Mouse (Mus musculus): ENCODE results near the gene Slc29a3. TPM values are rescaled to one million over a fixed set of nuclear protein-coding genes. Genes with fewer than 3 reads are reported as not detected.
"Not testable (repeated sequence)": the region's sequence is repeated elsewhere in the genome, so short reads cannot be mapped to it uniquely, and the experiment has no call there.

Slc29a3 gene
- polyA plus RNA-seq, 1 experiment = 4.4 TPM

DNA sequence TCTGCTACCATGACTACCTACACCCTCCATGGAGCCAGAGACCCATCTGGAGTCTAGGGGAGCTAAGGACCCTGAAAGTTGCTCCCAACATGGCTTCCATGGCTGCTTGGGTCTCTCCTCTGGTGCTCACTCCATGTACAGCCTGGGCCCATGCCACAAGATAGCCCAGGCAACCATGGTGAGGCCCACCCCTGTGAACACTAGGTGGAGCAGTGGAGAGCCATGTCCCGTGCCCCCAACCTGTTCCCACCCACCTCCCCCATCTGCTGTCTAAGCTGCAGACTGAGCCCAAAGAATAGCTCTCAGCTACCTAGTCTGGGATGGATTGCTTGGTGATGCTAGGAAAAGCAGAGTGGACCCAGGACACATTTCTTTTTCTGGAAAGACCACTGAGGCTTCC, 29.2 kb downstream of the Slc29a3 start:
- Histone ChIP-seq H3K4me3 (ENCODE audit: insufficient read depth, poor library complexity, severe bottlenecking) (no peak overlapping the region), H3K79me2 (ENCODE audit: control insufficient read depth, insufficient read depth) (no peaks in the 10 kb centered on the region), H3K27me3 (ENCODE audit: control insufficient read depth, insufficient read depth, insufficient read length) (no peaks in the 10 kb centered on the region), H3K79me3 (ENCODE audit: low read depth) (no peaks in the 10 kb centered on the region), H3ac (ENCODE audit: control insufficient read depth, insufficient read length, low read depth) (no peak overlapping the region), H3K36me3 (ENCODE audit: control insufficient read depth, insufficient read depth) (no peaks in the 10 kb centered on the region)
- TF ChIP-seq MYOD1 (IDR thresholded peaks at IDR 0.05; ENCODE audit: control insufficient read depth, insufficient read length, low read depth) = no peak
- no peak for TF ChIP-seq MYOG (IDR thresholded peaks at IDR 0.05; ENCODE audit: control insufficient read depth, extremely low read depth, insufficient read length)
- no peak for TF ChIP-seq MAX (IDR thresholded peaks at IDR 0.05)
- no peak for TF ChIP-seq CEBPB (IDR thresholded peaks at IDR 0.05; ENCODE audit: low read depth)
- TF ChIP-seq USF1 (IDR thresholded peaks at IDR 0.05; ENCODE audit: low read depth) = no peak
- no peak for TF ChIP-seq CTCF (IDR thresholded peaks at IDR 0.05; ENCODE audit: control insufficient read depth, insufficient read depth, insufficient read length)
- no peak for TF ChIP-seq FOSL1 (IDR thresholded peaks at IDR 0.05; ENCODE audit: insufficient read depth, low read length, poor library complexity, severe bottlenecking)

GRCm38 (mm10) chr10:60721640-60722039, 31.0 kb downstream of the Slc29a3 start:
- Histone ChIP-seq H3K79me3 (ENCODE audit: low read depth) (no peaks in the 10 kb centered on the region), H3ac (ENCODE audit: control insufficient read depth, insufficient read length, low read depth) (no peak overlapping the region), H3K4me3 (ENCODE audit: insufficient read depth, poor library complexity, severe bottlenecking) (no peak overlapping the region), H3K79me2 (ENCODE audit: control insufficient read depth, insufficient read depth) (no peaks in the 10 kb centered on the region), H3K27me3 (ENCODE audit: control insufficient read depth, insufficient read depth, insufficient read length) (no peaks in the 10 kb centered on the region), H3K36me3 (ENCODE audit: control insufficient read depth, insufficient read depth) (no peaks in the 10 kb centered on the region)
- TF ChIP-seq MYOG (IDR thresholded peaks at IDR 0.05; ENCODE audit: control insufficient read depth, extremely low read depth, insufficient read length) = no peak
- no peak for TF ChIP-seq MYOD1 (IDR thresholded peaks at IDR 0.05; ENCODE audit: control insufficient read depth, insufficient read length, low read depth)
- TF ChIP-seq CEBPB (IDR thresholded peaks at IDR 0.05; ENCODE audit: low read depth) = no peak
- TF ChIP-seq CTCF (IDR thresholded peaks at IDR 0.05; ENCODE audit: control insufficient read depth, insufficient read depth, insufficient read length) = no peak
- TF ChIP-seq FOSL1 (IDR thresholded peaks at IDR 0.05; ENCODE audit: insufficient read depth, low read length, poor library complexity, severe bottlenecking) = no peak
- no peak for TF ChIP-seq MAX (IDR thresholded peaks at IDR 0.05)
- no peak for TF ChIP-seq USF1 (IDR thresholded peaks at IDR 0.05; ENCODE audit: low read depth)

- Histone ChIP-seq H3K4me3 (ENCODE audit: insufficient read depth, poor library complexity, severe bottlenecking) (no peak overlapping the region), H3K36me3 (ENCODE audit: control insufficient read depth, insufficient read depth) (peaks cover 6% of the 10 kb centered on the region), H3K79me2 (ENCODE audit: control insufficient read depth, insufficient read depth) (no peaks in the 10 kb centered on the region), H3ac (ENCODE audit: control insufficient read depth, insufficient read length, low read depth) (no peak overlapping the region), H3K27me3 (ENCODE audit: control insufficient read depth, insufficient read depth, insufficient read length) (no peaks in the 10 kb centered on the region), H3K79me3 (ENCODE audit: low read depth) (no peaks in the 10 kb centered on the region)
- TF ChIP-seq USF1 (IDR thresholded peaks at IDR 0.05; ENCODE audit: low read depth) (no peak), MAX (IDR thresholded peaks at IDR 0.05) (no peak), CTCF (IDR thresholded peaks at IDR 0.05; ENCODE audit: control insufficient read depth, insufficient read depth, insufficient read length) (no peak), FOSL1 (IDR thresholded peaks at IDR 0.05; ENCODE audit: insufficient read depth, low read length, poor library complexity, severe bottlenecking) (no peak), MYOD1 (IDR thresholded peaks at IDR 0.05; ENCODE audit: control insufficient read depth, insufficient read length, low read depth) (no peak), CEBPB (IDR thresholded peaks at IDR 0.05; ENCODE audit: low read depth) (no peak), MYOG (IDR thresholded peaks at IDR 0.05; ENCODE audit: control insufficient read depth, extremely low read depth, insufficient read length) (no peak)
Measured at GRCm38 (mm10) chr10:60720461-60720860, 32.1 kb downstream of the Slc29a3 start.

DNA sequence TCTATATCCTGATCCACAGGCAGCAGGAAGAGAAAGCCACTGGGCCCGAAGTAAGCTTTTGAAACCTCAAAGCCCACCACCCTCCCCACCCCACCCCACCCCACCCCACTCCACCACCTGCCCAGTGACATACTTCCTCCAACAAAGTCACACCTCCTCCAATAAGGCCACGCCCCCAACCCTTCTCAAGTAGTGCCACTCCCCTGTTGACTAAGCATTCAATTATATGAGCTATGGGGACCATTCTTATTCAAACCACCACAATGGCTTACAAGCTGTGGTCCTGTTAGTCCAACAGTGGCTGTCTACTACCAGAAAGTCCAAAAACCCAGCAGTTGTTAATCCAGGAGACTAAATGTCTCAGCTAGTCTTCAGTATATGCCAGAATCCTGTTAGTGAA, 34.1 kb downstream of the Slc29a3 start:
- Histone ChIP-seq H3K79me3 (ENCODE audit: low read depth) (no peaks in the 10 kb centered on the region), H3K4me3 (ENCODE audit: insufficient read depth, poor library complexity, severe bottlenecking) (no peak overlapping the region), H3ac (ENCODE audit: control insufficient read depth, insufficient read length, low read depth) (no peak overlapping the region), H3K27me3 (ENCODE audit: control insufficient read depth, insufficient read depth, insufficient read length) (no peaks in the 10 kb centered on the region), H3K36me3 (ENCODE audit: control insufficient read depth, insufficient read depth) (peaks cover 6% of the 10 kb centered on the region), H3K79me2 (ENCODE audit: control insufficient read depth, insufficient read depth) (no peaks in the 10 kb centered on the region)
- TF ChIP-seq CTCF (IDR thresholded peaks at IDR 0.05; ENCODE audit: control insufficient read depth, insufficient read depth, insufficient read length) (no peak), FOSL1 (IDR thresholded peaks at IDR 0.05; ENCODE audit: insufficient read depth, low read length, poor library complexity, severe bottlenecking) (no peak), CEBPB (IDR thresholded peaks at IDR 0.05; ENCODE audit: low read depth) (no peak), USF1 (IDR thresholded peaks at IDR 0.05; ENCODE audit: low read depth) (no peak), MYOD1 (IDR thresholded peaks at IDR 0.05; ENCODE audit: control insufficient read depth, insufficient read length, low read depth) (no peak), MAX (IDR thresholded peaks at IDR 0.05) (no peak), MYOG (IDR thresholded peaks at IDR 0.05; ENCODE audit: control insufficient read depth, extremely low read depth, insufficient read length) (no peak)

DNA sequence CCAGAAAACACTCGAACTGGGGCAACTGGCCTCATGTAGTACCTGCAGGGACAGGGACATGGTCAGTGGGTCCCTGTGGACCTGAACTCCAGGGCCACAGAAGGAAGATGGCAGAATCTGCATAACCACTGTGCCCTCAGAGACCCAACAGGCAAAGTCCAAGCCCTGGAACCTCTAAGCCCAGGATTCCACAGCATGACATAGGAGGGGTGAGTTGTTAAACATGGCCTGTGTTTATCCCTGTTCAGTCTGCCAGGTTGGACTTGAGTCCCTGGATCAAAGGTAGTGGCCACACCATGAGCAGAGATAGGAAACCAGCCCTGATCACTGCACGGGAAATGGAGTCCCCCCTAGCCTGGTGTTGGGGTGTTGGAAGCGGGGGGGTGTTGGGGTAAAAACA, 36.1 kb downstream of the Slc29a3 start:
- H3K27me3 ChIP-seq (ENCODE audit: control insufficient read depth, insufficient read depth, insufficient read length) = no peaks in the 10 kb centered on the region
- H3K79me3 ChIP-seq (ENCODE audit: low read depth) = no peaks in the 10 kb centered on the region
- H3K4me3 ChIP-seq (ENCODE audit: insufficient read depth, poor library complexity, severe bottlenecking) = no peak overlapping the region
- no peak overlapping the region for H3ac ChIP-seq (ENCODE audit: control insufficient read depth, insufficient read length, low read depth)
- no peak for TF ChIP-seq CTCF (IDR thresholded peaks at IDR 0.05; ENCODE audit: control insufficient read depth, insufficient read depth, insufficient read length)
- TF ChIP-seq MAX (IDR thresholded peaks at IDR 0.05) = no peak
- no peak for TF ChIP-seq MYOG (IDR thresholded peaks at IDR 0.05; ENCODE audit: control insufficient read depth, extremely low read depth, insufficient read length)
- no peak for TF ChIP-seq CEBPB (IDR thresholded peaks at IDR 0.05; ENCODE audit: low read depth)
- TF ChIP-seq MYOD1 (IDR thresholded peaks at IDR 0.05; ENCODE audit: control insufficient read depth, insufficient read length, low read depth) = no peak
- TF ChIP-seq FOSL1 (IDR thresholded peaks at IDR 0.05; ENCODE audit: insufficient read depth, low read length, poor library complexity, severe bottlenecking) = no peak
- TF ChIP-seq USF1 (IDR thresholded peaks at IDR 0.05; ENCODE audit: low read depth) = no peak
- H3K36me3 ChIP-seq (ENCODE audit: control insufficient read depth, insufficient read depth) = peaks cover 6% of the 10 kb centered on the region
- H3K79me2 ChIP-seq (ENCODE audit: control insufficient read depth, insufficient read depth) = no peaks in the 10 kb centered on the region

DNA sequence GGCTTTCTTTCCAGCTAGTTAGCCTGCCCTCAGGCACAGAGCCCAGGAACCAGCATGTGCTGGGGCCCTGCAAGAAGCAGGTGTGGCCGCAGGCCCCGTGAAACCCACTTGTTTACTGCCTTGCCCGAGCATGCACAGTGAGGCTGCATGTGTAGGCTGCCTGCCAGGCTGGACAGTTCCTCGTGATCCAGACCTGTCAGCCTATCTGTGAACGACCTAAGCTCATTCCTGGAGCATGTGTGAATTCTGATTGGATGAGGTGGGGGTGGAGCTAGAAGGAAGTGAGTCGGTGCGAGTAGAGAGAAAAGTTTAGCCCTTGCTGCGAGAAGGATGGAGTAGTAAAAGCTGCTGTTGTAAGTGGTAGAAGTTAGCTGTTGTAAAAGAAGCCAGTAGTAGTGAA, 40.3 kb downstream of the Slc29a3 start:
- H3K79me2 ChIP-seq (ENCODE audit: control insufficient read depth, insufficient read depth); H3K36me3 ChIP-seq (ENCODE audit: control insufficient read depth, insufficient read depth); H3ac ChIP-seq (ENCODE audit: control insufficient read depth, insufficient read length, low read depth); H3K27me3 ChIP-seq (ENCODE audit: control insufficient read depth, insufficient read depth, insufficient read length); H3K79me3 ChIP-seq (ENCODE audit: low read depth); H3K4me3 ChIP-seq (ENCODE audit: insufficient read depth, poor library complexity, severe bottlenecking): not testable (repeated sequence)

Data from C2C12 (cell line).